Mouse (Mus musculus) forebrain, embryonic 12.5 days (tissue): Measurements from ENCODE around the gene Dalrd3. TPM values are rescaled to one million over a fixed set of nuclear protein-coding genes. Genes with fewer than 3 reads are reported as not detected.
"Not testable (repeated sequence)": the region's sequence is repeated elsewhere in the genome, so short reads cannot be mapped to it uniquely, and the experiment has no call there.

ENCODE experiments used
- ATAC-seq: fragments of 200-750 bp; cut with Nextera tagmentation; 2 replicates; pipeline ENCODE4 v1.8.0; 2017; ENCODE audit warnings: moderate TSS enrichment; ENCODE audit not compliant: low FRiP score
- H3K27ac ChIP-seq: fragments of 300-500 bp; sonication (generic); 2 replicates; pipeline ENCODE4 v1.5.1; 2016; ENCODE audit warnings: mild to moderate bottlenecking
- H3K27me3 ChIP-seq: fragments of 300-500 bp; sonication (generic); 2 replicates; pipeline ENCODE4 v1.6.1; 2016; ENCODE audit warnings: mild to moderate bottlenecking
- H3K36me3 ChIP-seq: fragments of 300-500 bp; sonication (generic); replicated peaks from 2 replicates; pipeline ENCODE4 v1.6.1; 2016; ENCODE audit warnings: mild to moderate bottlenecking
- H3K4me1 ChIP-seq: fragments of 300-500 bp; sonication (generic); 2 replicates; pipeline ENCODE4 v1.6.1; 2016
- H3K4me2 ChIP-seq: fragments of 300-500 bp; sonication (generic); 2 replicates; pipeline ENCODE4 v1.6.1; 2016; ENCODE audit warnings: mild to moderate bottlenecking, moderate library complexity
- H3K4me3 ChIP-seq: fragments of 300-500 bp; sonication (generic); replicated peaks from 2 replicates; pipeline ENCODE4 v1.5.1; 2016; ENCODE audit warnings: mild to moderate bottlenecking
- H3K9ac ChIP-seq: fragments of 300-500 bp; sonication (generic); 2 replicates; pipeline ENCODE4 v1.6.1; 2016; ENCODE audit warnings: mild to moderate bottlenecking
- H3K9me3 ChIP-seq: fragments of 300-500 bp; sonication (generic); 2 replicates; pipeline ENCODE4 v1.6.1; 2016
- whole genome bisulfite sequencing: fragments of 180-500 bp; shearing (Covaris S2); methylation state at CpG from one replicate; pipeline ENCODE4 v1.1.7; 2016; 5-methylcytosine and 5-hydroxymethylcytosine counted together
- microRNA counts: library from miRNA; unstranded; fragments of <30 nt; microRNA quantifications from one replicate; lab custom pipeline; 2017
- microRNA-seq: library from miRNA; unstranded; fragments of <30 nt; microRNA quantifications from one replicate; pipeline ENCODE4, GENCODE M21; 2017
- polyA plus RNA-seq: library from polyadenylated mRNA; unstranded; fragments of >200 nt; fragmentation: Nextera tagmentation; extraction: Ambion mirVana; gene quantifications from 2 replicates; pipeline ENCODE4 v1.2.1, GENCODE M21; 2016

Gene Dalrd3
- polyA plus RNA-seq, 1 experiment from 2014 or later: 225 TPM

DNA sequence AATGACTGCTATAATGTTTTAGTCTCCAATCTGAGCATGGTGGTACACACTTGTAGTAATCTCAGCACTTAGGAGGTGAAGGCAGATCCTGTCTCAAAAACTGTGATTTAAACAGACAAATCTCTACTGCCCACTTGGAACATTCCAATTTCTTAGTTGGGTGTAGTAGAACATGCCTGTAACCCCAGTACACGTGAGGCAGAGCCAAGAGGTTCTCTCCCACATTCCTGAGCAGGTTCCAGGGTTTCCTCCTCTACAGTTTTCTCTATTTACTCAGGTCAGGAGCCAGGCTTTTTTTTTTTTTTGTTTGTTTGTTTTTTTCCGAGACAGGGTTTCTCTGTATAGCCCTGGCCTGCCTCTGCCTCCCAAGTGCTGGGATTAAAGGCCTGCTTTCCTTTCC is 30.3 kb downstream of the Dalrd3 start:
- no peak overlapping the region for H3K4me3 ChIP-seq
- H3K4me1 ChIP-seq: peaks cover 20% of the 10 kb centered on the region
- H3K27ac ChIP-seq: no peak overlapping the region
- peaks cover 21% of the 10 kb centered on the region for H3K36me3 ChIP-seq
- ATAC-seq: no peak
- no peaks in the 10 kb centered on the region for H3K27me3 ChIP-seq
- H3K4me2 ChIP-seq: no peak overlapping the region
- H3K9ac ChIP-seq: no peak overlapping the region
- H3K9me3 ChIP-seq: no peaks in the 10 kb centered on the region
- WGBS: 69% methylated on average over 2 of the region's 2 CpGs

DNA sequence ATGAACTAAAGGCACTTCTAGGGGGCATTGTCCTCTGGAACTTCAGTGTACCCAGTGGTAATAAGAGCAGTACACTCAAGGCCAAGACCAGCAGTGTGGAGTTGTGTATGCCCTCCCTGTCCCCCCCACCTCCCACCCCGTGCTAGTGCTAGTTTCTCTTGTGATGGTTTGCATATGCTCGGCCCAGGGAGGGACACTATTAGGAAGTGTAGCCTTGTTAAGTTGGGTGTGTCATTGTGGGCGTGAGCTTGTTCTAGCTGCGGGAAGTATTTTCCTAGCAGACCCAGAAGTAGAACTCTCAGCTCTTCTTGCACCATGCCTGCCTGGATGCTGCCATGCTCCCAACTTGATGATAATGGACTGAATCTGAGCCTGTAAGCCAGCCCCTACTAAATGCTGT is 32.3 kb downstream of the Dalrd3 start:
- Histone ChIP-seq H3K9ac (no peak overlapping the region), H3K4me2 (no peak overlapping the region), H3K9me3 (no peaks in the 10 kb centered on the region), H3K4me1 (peaks cover 9% of the 10 kb centered on the region), H3K4me3 (no peak overlapping the region), H3K36me3 (peaks cover 38% of the 10 kb centered on the region), H3K27ac (no peak overlapping the region), H3K27me3 (no peaks in the 10 kb centered on the region)
- 88% methylated on average over 4 of the region's 4 CpGs for WGBS
- ATAC-seq: no peak

DNA sequence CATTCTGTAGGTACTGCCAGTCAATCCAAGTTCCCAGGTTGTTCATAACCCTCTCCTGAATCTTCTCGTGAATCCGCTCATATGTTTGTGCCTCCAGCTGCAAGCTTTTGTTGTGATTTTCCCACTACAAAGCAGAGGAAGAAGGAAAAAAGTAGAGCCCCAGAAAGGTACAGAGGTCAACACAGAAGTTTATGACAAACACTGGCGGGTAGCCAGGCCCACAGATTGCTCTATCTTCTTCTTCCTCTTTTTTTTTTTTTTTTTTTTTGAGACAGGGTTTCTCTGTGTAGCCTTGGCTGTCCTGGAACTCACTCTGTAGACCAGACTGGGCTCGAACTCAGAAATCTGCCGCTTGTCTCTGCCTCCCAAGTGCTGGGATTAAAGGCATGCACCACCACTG is 38.2 kb downstream of the Dalrd3 start:
- 94% methylated on average over 5 of the region's 5 CpGs for WGBS
- not testable (repeated sequence) for H3K27me3 ChIP-seq, H3K4me2 ChIP-seq, H3K4me1 ChIP-seq, H3K9ac ChIP-seq, H3K27ac ChIP-seq, H3K4me3 ChIP-seq, H3K9me3 ChIP-seq, ATAC-seq
- peaks cover 93% of the 10 kb centered on the region for H3K36me3 ChIP-seq

DNA sequence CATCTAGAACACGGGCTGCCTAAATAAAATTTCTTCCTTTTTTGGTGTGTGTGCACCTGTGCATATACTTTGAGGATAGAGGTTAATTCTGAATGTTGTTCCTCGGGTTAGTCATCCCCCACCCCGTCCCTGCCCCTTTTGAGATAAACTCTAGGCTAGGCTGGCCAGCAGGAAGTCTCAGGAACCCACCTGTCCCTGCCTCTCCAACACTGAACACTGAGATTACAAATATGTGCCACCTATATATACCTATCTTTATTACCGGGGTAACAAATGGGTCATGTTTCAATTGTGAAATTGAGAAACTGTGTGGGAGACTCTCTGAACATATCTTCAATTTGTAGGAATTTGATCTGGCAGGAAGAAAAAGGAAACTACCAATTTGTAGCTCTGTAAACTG is 39.2 kb downstream of the Dalrd3 start:
- H3K9me3 ChIP-seq: no peaks in the 10 kb centered on the region

DNA sequence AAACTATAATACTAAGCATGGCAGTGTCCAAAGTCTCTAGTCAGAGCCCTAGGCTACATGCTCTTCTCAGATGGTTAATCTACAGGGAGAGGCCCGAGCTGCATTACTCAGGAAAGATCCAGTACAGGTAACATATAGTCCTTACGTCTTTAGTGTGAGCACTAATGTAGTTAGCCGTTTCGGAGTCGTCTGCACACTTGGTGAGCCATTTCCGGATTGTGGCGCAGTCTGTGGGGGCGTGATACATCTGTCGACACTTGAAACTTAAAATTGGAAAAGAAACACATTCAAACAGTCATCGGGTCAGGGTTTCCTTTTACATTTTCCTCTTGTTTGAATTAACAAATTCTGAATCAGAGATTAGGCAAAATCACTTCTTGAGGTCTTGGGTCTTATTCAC is 41.8 kb downstream of the Dalrd3 start:
- Histone ChIP-seq H3K4me2 (no peak overlapping the region), H3K27ac (no peak overlapping the region), H3K4me3 (no peak overlapping the region), H3K4me1 (no peaks in the 10 kb centered on the region), H3K36me3 (peaks cover 86% of the 10 kb centered on the region), H3K9me3 (no peaks in the 10 kb centered on the region), H3K27me3 (no peaks in the 10 kb centered on the region), H3K9ac (no peak overlapping the region)
- ATAC-seq: no peak
- 98% methylated on average over 10 of the region's 10 CpGs for WGBS

More for the DNA sequence above, 39.2 kb downstream of the Dalrd3 start:
- H3K4me3 ChIP-seq: no peak overlapping the region
- 91% methylated on average over 4 of the region's 4 CpGs for WGBS
- H3K27ac ChIP-seq: no peak overlapping the region
- H3K4me1 ChIP-seq: no peaks in the 10 kb centered on the region
- no peaks in the 10 kb centered on the region for H3K27me3 ChIP-seq
- no peak for ATAC-seq
- peaks cover 91% of the 10 kb centered on the region for H3K36me3 ChIP-seq
- no peak overlapping the region for H3K4me2 ChIP-seq
- H3K9ac ChIP-seq: no peak overlapping the region

DNA sequence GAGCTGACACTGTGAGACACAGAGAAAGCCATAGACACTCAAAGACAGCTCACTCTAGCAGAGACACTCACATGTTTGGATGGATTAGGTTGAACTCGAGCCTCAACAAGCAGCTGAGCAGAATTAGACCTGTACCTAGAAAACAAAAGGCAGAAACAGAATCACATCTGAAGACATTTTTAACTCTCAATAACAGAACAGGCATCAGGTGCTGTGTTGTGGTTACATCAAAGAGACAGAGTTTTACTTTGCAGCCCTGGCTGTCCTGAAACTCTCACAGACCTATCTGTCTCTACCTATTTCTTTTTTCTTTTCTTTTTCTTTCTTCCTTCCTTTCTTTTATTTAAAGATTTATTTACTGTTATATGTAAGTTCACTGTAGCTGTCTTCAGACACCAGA is 47.6 kb downstream of the Dalrd3 start:
- no peaks in the 10 kb centered on the region for H3K27me3 ChIP-seq
- H3K4me2 ChIP-seq: no peak overlapping the region
- H3K4me1 ChIP-seq: no peaks in the 10 kb centered on the region
- no peaks in the 10 kb centered on the region for H3K9me3 ChIP-seq
- 93% methylated on average over 1 of the region's 1 CpGs for WGBS
- no peak overlapping the region for H3K4me3 ChIP-seq
- H3K27ac ChIP-seq: no peak overlapping the region
- ATAC-seq: no peak
- peaks cover 60% of the 10 kb centered on the region for H3K36me3 ChIP-seq
- H3K9ac ChIP-seq: no peak overlapping the region

MicroRNAs within 50 kb of the gene (microRNA counts, 519-probe panel; counts per million panel counts)
- microRNA mmu-miR-191 (lab: Ali Mortazavi, UCI) (5,190 counts per million, percentile 70 among the panel's probes with 10 or more counts), microRNA mmu-miR-425 (lab: Ali Mortazavi, UCI) (4,520 counts per million, percentile 56 among the panel's probes with 10 or more counts)

Small RNAs within 50 kb of the gene (microRNA-seq; reads per million reads assigned to microRNA genes)
- gene Gm24083 (not detected), gene Mir191 (not detected), gene Mir425 (2,837 reads per million, percentile 85 among the genes with 10 or more reads in this experiment)

Other genes starting within 250 kb of the Dalrd3 start
- 574 and 659 TPM in 2 replicates for gene Gpx1, start 231.0 kb upstream of the Dalrd3 start, polyA plus RNA-seq
- 137 and 144 TPM in 2 replicates for gene Usp4, start 222.0 kb upstream of the Dalrd3 start, polyA plus RNA-seq
- 1.8 and 1.9 TPM in 2 replicates for gene 1700102P08Rik, start 177.1 kb upstream of the Dalrd3 start, polyA plus RNA-seq
- 1.1 and 1.4 TPM in 2 replicates for gene Ccdc36, start 141.4 kb upstream of the Dalrd3 start, polyA plus RNA-seq
- not detected in 2 replicates for gene BC048562, start 133.4 kb upstream of the Dalrd3 start, polyA plus RNA-seq
- 44.1 and 49.0 TPM in 2 replicates for gene Ccdc71, start 109.4 kb upstream of the Dalrd3 start, polyA plus RNA-seq
- 67.6 and 70.0 TPM in 2 replicates for gene Klhdc8b, start 108.3 kb upstream of the Dalrd3 start, polyA plus RNA-seq
- gene Lamb2, start 90.2 kb upstream of the Dalrd3 start, polyA plus RNA-seq: 37.9 and 39.5 TPM in 2 replicates
- gene Usp19, start 79.3 kb upstream of the Dalrd3 start, polyA plus RNA-seq: 101 and 103 TPM in 2 replicates
- 85.7 and 91.4 TPM in 2 replicates for gene Qars, start 62.2 kb upstream of the Dalrd3 start, polyA plus RNA-seq
- 170 and 171 TPM in 2 replicates for gene Qrich1, start 53.1 kb upstream of the Dalrd3 start, polyA plus RNA-seq
- 149 and 159 TPM in 2 replicates for gene Impdh2, start 9.6 kb upstream of the Dalrd3 start, polyA plus RNA-seq
- gene Ndufaf3, start 2.5 kb upstream of the Dalrd3 start, polyA plus RNA-seq: 54.5 and 58.3 TPM in 2 replicates
- gene Wdr6, start 8.9 kb downstream of the Dalrd3 start, polyA plus RNA-seq: 254 and 285 TPM in 2 replicates
- gene P4htm, start 27.8 kb downstream of the Dalrd3 start, polyA plus RNA-seq: 16.2 and 18.4 TPM in 2 replicates
- 56.4 and 57.9 TPM in 2 replicates for gene Arih2, start 79.5 kb downstream of the Dalrd3 start, polyA plus RNA-seq
- 35.4 and 37.0 TPM in 2 replicates for gene Slc25a20, start 92.2 kb downstream of the Dalrd3 start, polyA plus RNA-seq
- 55.8 and 56.9 TPM in 2 replicates for gene Prkar2a, start 119.4 kb downstream of the Dalrd3 start, polyA plus RNA-seq
- 124 and 140 TPM in 2 replicates for gene Ip6k2, start 213.9 kb downstream of the Dalrd3 start, polyA plus RNA-seq
- 14.3 and 17.3 TPM in 2 replicates for gene Nckipsd, start 238.5 kb downstream of the Dalrd3 start, polyA plus RNA-seq